Mouse (Mus musculus): ENCODE results near the gene H2-Q1.

DNA sequence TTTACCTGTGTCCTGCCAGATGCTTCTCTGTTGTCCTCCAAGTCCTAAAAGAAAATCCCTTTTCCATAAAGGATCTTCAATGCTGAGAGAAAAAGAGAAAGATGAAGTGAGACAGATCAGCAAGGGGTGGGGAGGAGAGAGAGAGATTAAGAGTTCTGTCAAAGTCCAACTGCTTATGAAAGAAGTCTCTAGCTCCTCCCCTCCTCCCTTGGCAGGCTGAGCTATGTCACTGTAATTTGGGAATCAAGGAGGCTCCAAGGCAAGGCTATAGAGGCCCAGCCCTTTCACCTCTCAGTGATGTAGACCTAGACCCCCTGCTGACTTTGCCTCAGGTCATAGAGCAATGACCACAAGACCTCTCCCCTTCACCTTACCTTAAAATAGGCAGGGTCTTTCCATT, 34.8 kb upstream of the H2-Q1 start:
- no peak for TF ChIP-seq CTCF (IDR thresholded peaks at IDR 0.05; ENCODE audit: control insufficient read depth, insufficient read depth, insufficient read length)
- TF ChIP-seq MYOD1 (IDR thresholded peaks at IDR 0.05; ENCODE audit: control insufficient read depth, insufficient read length, low read depth), result no peak
- no peak for TF ChIP-seq MAX (IDR thresholded peaks at IDR 0.05)
- no peak for TF ChIP-seq MYOG (IDR thresholded peaks at IDR 0.05; ENCODE audit: control insufficient read depth, extremely low read depth, insufficient read length)
- no peak for TF ChIP-seq CEBPB (IDR thresholded peaks at IDR 0.05; ENCODE audit: low read depth)
- TF ChIP-seq USF1 (IDR thresholded peaks at IDR 0.05; ENCODE audit: low read depth), result no peak
- no peak for TF ChIP-seq FOSL1 (IDR thresholded peaks at IDR 0.05; ENCODE audit: insufficient read depth, low read length, poor library complexity, severe bottlenecking)

Measured in C2C12 (cell line).